Mouse (Mus musculus): Measurements from ENCODE around the gene Six5.
A peak's percentile ranks its signal among the peaks of the same experiment; 100 is the strongest.

The Six5 gene

DNA sequence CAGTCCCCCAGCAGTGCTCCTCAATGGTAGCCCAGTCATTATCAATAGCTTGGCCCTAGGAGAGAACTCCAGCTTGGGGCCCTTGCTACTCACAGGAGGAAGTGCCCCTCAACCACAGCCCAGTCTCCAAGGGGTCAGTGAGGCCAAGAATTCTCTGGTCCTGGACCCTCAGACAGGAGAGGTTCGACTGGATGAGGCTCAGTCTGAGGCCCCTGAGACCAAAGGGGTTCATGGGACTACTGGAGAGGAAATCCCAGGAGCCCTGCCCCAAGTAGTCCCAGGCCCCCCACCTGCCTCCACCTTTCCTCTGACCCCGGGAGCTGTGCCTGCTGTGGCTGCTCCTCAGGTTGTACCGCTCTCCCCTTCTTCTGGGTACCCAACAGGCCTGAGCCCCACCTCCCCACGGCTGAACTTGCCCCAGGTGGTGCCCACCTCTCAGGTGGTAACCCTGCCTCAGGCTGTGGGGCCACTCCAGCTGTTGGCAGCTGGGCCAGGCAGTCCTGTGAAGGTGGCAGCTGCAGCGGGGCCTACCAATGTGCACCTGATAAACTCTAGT, 2.1 kb downstream of the Six5 start:
- no peak for DNase-seq (ENCODE audit: low read depth in 1 of 2, low spot score in 2 of 2)

DNA sequence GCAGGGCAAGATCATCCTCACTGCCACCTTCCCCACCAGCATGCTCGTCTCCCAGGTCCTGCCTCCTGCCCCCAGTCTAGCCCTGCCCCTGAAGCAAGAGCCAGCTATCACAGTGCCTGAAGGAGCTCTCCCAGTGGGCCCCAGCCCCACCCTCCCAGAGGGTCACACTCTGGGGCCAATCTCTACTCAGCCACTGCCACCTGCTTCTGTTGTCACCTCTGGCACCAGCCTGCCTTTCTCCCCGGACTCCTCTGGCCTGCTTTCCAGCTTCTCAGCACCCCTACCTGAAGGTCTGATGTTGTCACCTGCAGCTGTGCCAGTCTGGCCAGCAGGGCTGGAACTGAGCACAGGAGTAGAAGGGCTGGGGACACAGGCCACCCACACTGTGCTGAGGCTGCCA, 2.8 kb downstream of the Six5 start:
- DNase-seq (ENCODE audit: low read depth in 1 of 2, low spot score in 2 of 2): no peak

DNA sequence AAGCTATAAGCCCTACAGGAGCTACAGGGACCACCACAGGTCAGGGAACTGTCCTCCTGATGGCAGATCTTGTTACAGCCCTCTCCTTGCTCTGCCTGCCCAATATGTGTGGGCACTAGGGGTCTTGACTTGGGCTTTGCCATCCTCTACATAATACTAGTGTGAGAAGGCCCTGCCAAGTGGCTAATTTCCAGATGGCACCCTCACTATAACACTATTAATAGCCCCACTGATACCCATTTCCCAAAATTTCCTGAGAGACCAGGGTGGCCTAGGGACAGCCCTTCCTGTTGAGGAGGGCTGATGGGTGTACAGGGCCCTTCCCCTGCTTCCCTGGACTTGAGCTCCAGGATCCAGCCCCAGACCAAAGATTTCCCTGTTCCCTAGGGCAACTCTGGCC, 3.5 kb downstream of the Six5 start:
- DNase-seq (ENCODE audit: low read depth in 1 of 2, low spot score in 2 of 2): no peak

DNA sequence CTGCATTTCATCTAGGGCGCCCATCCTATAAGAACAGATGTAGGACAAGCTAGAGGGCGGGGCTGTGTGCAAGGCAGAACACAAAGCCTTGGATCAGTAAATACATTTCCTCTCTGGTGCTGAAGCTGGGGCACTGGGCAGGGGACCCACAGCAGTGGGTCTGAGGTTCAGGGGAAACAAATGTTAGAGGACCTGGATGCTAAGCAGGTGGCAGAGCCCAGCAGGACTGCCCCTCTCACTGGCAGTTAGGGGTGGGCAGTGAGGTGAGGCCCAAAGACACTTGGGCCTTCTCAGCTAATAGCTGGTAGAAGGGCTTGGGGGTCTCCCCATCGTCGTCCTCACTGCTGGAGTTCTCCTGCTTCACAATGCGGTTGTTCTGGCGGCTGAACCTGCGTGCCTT, 4.4 kb downstream of the Six5 start:
- no peak for DNase-seq (ENCODE audit: low read depth in 1 of 2, low spot score in 2 of 2)

DNA sequence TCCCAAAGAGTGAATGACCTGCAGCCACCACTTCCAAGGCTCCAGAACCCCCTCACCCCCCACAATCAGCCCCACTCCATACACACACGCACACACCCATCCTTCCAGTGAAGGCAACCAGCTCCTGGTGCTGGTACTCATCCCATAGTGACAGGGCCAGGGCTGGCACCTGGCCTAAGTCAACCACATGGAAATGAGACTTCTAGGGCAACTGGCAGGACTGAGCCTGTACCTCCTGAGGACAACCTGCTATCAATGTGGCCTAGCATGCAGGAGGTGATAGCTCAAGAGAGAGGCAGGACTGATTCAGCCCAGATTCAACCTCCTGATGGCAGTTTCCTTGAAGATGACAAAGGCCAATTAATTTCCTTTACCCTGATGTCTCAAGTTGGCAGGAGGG, 5.9 kb downstream of the Six5 start:
- DNase-seq (ENCODE audit: low read depth in 1 of 2, low spot score in 2 of 2): no peak

DNA sequence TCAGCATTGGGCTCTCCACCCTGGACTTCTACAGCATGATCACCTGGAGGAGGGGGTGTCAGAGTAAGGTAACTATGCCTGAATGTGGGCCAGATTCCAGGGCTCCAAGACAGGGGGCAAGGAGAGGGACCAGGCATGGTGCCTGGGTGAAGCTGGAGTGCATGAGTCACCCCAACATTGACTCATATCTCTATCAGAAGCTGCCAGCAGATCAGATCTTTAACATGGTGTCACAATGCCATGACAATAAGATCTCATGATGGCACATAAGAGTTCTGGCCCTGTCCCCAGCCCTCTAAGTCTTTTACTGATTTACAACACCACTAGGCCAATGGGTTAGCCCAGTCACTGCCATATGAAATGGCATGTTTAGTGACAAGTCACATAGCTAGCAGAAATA, 9.3 kb downstream of the Six5 start:
- no peak for DNase-seq (ENCODE audit: low read depth in 1 of 2, low spot score in 2 of 2)

DNA sequence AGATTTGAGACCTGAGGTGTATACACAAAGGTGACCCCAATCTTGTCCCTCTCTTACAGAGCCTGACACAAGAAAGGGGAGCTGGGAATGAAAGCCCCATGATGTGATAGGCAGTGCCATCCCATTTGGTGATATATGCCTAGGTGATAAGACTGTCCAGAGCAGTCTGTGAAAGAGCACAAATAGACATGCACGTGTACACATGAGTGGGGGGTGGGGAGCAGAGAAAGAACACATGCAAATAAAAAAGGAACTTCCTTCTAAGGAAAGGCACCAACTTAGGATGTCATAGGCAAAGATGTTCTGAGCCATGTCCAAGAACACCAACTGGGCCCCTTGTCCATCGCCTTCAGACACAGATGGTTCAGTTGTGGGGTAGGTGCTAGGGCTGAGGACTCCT, 10.1 kb downstream of the Six5 start:
- no peak for DNase-seq (ENCODE audit: low read depth in 1 of 2, low spot score in 2 of 2)

DNA sequence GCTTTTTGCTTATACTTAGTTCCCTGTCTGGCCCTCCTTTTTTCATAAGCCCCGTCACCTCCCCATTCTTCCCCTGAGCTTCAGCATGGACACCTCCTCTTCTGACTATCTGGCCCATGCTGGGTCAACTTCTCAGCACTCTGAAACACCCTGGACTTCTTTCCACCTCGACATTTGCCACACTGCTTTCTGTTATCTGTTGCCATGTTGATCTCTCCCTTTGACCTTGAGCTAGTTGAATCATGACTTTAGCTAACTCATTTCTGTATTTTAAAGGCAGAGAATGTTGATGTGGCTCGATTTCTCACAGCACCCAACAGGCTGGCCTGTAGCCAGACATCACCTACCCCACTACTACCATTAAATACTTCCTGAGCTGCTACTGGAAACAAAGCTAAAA, 13.0 kb downstream of the Six5 start:
- no peak for DNase-seq (ENCODE audit: low read depth in 1 of 2, low spot score in 2 of 2)

DNA sequence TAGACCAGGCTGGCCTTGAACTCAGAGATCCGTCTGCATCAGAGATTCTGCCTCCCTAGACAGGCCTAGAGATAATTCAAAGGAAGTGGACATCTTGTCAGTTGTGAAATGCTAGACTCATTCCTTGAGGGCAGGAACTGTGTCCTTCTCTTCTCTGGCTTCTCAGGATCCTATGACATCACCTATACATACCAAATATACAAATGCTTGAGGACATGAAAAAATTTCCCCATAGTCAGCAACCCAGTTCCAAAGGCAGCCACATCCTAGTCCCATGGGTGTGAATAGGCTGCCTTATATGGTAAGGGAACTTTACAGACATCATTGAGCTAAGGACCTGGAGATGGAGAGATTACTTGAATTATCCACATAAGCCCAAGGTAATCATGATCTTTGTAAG, 15.2 kb downstream of the Six5 start:
- no peak for DNase-seq (ENCODE audit: low read depth in 1 of 2, low spot score in 2 of 2)

DNA sequence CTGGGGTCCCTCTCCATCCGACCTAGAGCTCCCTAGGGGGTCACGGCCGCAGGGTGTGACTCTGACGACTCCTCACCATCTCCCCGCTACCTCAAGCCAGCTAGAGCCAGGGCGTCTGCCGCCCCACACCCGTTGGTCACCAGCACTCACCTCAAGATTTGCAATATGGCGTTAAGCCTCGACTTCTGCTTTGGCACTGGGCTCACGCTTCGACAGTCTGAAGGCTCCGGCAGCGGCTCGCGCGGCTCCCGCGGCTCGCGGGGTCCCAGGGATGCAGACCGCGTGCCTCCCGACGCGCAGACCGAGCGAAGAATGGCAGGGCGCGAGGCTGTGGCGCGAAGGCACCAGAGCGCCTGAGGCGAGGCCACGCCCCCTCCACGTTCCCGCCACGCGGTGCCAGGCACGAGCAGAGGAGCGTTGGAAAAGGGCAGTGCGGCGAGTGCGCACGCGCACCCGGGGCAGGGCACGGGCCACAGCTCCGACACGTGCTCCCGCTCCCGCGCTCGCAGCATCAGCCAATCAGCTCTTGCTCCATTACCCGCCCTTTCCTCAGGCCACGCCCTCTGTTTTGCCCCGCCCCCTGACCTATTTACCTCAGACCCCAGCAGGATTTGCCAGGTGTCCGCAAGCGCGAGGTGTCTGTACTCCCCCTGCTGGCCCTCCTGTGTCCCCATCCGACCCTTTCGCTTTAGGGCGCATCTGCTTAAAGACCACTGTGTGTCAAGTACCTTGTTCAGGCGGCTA, 23.8 kb downstream of the Six5 start, which contains the start of gene Gm4969:
Gene Gm4969, minus strand, starts transcription at position 341 of the 744 bp plus-strand sequence.
- DNase-seq (ENCODE audit: low read depth in 1 of 2, low spot score in 2 of 2): no peak

DNA sequence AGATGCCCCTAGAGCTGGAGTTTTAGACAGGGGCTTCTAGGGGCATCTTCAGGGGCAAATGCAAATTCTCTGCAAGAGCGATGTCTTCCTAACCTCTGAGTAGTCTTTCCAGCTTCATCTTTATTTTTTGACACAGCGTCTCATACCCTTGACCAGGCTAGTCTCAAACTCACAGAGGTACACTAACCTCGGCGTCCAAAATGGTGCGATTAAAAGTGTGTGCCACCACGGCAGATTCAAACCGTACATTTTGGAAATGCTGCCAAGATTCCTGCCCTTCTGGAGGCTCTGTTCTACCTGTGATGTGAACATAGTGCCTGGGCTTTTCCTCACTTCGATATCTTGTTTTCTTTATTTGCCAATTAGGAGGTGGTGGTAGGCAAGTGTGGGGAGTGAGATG, 24.7 kb downstream of the Six5 start:
- DNase-seq (ENCODE audit: low read depth in 1 of 2, low spot score in 2 of 2): no peak

DNA sequence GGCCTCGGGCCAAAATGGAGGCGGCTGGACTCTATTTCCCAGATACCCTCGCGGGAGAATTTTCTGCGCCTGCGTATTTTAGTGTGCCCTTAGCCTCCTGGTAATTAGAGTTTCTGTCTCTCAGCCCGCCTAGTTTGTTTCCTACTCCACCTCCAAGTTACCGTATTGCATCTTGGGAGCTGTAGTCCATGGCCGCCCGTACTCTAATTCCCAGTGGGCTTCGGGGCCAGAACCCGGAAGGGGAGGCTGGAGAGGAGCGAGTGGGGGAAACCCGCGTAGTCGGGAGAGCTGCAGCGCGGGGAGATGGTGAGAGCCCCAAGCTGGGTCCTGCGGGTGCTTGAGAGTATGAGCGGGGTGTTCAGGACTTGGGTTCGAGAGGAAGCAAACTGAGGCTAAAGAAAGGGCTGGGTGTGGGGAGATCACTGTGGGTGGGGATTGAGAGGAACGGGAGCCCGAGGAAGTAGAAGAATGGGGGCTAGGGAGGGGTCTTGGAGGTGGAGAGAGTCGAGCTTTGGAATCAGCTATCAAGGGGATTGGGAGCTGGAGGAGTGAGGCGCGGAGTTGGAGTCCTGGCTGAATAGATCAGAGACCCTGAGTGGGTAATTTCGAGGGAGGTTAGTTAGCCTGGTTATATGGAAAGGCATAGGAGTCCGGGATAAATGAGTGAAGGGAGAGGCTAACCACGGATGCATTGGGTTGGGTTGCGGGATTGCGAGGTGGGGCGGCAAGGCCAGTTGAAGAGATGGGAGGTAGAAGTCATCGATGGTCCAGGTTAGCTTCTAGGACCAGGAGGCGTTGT, 25.4 kb downstream of the Six5 start, which contains the start of gene Fbxo46:
Gene Fbxo46, plus strand, starts transcription at position 229 of the 799 bp plus-strand sequence.
- peak; percentile 88 to 91 for DNase-seq (ENCODE audit: low read depth in 1 of 2, low spot score in 2 of 2)

DNA sequence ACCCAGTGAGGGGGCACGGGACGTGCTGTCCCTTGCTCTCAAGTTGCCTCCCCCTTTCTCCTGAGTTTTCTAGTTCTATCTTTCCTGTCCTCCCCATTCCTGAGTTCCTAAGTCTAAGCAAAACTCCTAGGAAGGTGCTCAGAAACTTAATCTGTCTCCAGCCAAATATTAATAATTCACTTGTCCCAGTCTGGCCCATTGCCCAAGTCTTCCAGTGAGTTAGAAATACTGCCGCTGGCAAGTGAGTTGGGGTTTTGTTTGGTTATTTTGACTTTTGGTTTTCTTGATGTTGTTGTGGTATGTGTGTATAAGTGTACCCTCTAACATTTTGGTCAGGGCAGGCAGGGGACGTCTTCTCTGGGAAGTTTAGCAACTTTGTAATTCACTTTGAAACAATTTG, 27.3 kb downstream of the Six5 start:
- no peak for DNase-seq (ENCODE audit: low read depth in 1 of 2, low spot score in 2 of 2)

DNA sequence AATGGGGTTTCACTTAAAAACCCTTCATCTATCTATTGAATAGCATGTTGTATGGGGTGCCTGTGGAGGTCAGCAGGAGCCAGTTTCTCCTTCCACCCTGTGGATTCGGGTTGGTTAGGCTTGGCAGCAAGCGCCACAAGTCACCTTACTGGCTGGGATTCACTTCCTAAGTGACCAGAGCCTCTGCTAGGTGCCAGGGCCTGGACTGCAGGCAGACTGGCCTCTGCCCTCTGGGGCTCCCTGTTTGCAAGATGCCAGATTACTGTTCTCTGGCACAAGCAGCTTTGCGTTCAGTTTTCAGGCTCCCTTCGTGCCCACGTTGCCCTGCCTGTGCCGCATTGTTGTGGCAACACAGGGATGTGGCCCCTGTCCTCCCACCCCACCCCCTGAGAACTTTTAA, 30.3 kb downstream of the Six5 start:
- no peak for DNase-seq (ENCODE audit: low read depth in 1 of 2, low spot score in 2 of 2)

DNA sequence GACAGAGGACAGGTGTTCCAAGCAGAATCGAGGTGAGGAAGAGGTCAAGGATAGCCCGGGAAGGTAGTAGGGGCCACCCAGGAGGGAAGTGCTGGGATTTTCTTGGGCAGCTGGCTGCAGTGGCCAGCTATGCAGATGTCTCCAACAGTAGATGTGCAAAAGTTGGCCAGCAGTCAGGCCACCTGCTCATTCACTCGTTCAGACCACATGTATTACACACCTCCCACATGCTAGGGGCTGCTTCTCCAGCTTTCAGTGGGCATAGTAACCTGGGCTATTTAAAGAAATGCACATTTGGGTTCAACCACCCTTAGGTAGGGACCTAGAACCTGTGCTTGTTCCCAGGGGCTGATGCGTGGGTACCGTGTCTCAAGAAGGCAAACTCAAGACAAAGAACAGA, 33.4 kb downstream of the Six5 start:
- DNase-seq (ENCODE audit: low read depth in 1 of 2, low spot score in 2 of 2): no peak

DNA sequence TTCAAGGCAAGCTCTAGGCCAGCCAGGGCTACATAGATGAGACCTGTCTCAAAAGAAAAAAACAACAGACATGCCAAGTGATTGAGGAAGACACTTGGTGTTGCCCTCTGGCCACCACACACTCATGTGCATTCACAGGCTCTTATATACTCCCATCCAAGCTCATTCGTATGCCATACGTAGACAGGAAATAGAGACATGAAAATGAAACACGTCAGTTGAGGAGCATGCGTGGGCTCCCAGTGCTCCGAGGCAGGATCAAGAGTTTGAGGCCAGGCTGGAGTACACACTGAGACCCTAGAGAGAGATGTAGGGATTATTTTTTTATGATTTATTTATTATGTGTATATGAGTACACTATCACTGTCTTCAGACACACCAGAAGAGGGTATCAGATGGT, 35.0 kb downstream of the Six5 start:
- DNase-seq (ENCODE audit: low read depth in 1 of 2, low spot score in 2 of 2): no peak

DNA sequence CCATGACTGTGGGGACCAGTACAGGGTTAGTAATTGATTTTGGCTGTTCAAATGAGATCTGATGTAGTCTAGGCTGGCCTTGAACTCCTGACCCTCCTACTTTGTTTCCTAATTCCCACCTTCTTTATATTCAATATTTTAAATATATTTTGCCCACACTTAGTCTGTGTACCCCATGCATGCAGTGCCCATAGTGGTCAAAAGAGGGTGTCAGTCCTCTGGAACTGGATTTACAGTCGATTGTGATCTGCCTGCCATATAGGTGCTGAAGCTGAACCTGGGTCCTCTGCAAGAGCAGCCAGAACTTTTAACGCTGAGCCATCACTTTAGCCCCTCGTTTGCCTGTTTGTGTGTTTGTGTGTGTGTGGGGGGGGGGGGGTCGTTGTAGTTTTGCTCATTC, 36.3 kb downstream of the Six5 start:
- no peak for DNase-seq (ENCODE audit: low read depth in 1 of 2, low spot score in 2 of 2)

DNA sequence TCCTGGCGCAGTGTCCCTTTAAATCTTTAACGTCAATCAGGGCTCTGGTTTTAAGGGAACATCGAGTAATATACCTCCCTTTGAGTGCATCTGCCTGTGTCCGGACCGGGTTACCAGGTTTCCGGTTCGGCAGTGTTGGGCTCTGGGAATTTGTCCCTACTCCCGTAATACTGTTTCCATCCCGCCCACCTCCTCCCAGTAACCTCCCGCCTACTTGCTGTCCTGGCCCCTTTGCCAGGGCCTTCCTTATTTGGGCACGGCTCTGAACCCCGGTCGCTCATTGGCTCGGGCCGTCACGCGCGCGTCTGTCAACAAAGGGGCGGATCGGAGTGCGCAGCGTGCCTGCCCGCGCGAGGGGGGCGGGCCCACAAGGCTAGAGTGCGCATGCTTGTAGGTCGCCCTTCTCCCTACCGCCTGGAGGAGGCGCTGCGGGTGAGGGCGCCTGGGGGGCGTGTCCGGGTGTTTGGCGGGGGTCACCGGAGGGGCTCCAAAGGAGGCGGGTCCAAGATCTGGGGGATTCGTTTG, 37.0 kb downstream of the Six5 start:
- DNase-seq (ENCODE audit: low read depth in 1 of 2, low spot score in 2 of 2): peak; percentile 75 to 90

DNA sequence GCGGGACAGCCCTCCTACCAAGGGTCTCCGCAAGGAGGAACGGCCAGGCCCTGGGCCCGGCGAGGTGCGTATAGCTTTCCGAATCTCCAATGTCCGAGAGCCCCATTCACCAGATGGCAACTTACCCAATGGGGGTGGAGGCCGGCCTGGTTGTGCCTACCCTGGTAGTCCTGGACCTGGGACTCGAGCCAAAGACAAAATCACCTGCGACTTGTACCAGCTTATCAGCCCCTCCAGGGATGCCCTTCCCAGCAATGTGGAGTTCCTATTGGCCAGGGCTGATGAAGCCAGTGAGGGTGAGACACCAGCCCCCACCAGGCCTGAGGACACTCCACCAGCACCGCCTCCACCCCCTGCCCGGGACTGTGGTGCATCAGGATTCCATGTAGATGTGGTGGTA, 41.8 kb downstream of the Six5 start:
- no peak for DNase-seq (ENCODE audit: low read depth in 1 of 2, low spot score in 2 of 2)

DNA sequence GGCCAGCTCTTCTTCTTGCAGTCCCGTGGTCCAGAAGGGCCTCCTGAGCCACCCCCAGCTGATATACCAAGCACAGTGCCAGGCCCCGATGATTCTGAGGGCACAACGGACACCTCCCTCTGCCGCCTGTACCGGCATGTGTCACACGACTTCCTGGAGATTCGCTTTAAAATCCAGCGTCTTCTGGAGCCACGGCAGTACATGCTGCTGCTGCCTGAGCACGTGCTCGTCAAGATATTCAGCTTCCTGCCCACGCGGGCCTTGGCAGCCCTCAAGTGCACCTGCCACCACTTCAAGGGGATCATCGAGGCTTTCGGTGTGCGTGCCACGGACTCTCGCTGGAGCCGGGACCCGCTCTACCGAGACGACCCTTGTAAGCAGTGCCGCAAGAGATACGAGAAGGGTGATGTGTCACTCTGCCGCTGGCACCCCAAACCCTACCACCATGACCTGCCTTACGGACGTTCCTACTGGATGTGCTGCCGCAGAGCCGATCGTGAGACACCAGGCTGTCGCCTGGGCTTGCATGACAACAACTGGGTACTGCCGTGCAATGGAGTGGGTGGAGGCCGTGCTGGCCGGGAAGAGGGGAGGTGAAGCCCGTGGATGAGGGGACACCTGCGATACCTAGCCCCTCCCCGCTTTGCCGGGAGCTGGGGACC, 42.4 kb downstream of the Six5 start:
- DNase-seq (ENCODE audit: low read depth in 1 of 2, low spot score in 2 of 2): no peak

DNA sequence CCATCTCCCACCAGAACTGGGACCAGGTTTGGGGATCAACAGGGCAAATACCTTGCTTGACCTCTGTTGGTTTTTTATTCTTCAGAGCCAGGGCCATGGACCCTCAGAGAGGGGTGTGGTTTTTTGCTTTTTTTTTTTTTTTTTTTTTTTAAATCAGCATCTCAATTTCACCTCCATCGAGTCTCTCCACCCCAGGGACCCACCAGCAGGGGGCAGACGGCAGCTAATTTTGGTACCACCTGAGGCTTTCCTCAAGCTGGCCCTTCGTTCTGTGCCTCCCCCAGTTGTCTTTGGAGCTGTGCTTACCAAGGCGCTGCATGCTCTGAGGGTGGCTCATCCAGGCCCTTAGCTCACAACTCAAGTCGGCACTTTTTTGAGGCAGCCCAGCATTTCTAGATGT, 43.0 kb downstream of the Six5 start:
- peak in 1 of 2 experiments; percentile 25 for DNase-seq (ENCODE audit: low read depth in 1 of 2, low spot score in 2 of 2)

Data from monocyte, adult 2 months (primary cell).